Mouse (Mus musculus) gastrocnemius, postnatal 4 days (tissue): ENCODE results near the gene Kif11. TPM values are rescaled to one million over a fixed set of nuclear protein-coding genes. Genes with fewer than 3 reads are reported as not detected.

Experiments used
- DNase-seq, 2 experiments: peaks; one replicate each; pipeline ENCODE4 v3.0.0; 2021 to 2022; ENCODE audit warnings: low spot score in 2 of 2, mixed read lengths in 2 of 2
- total RNA-seq, 2 experiments: library from RNA; stranded (reverse); gene quantifications; 2 replicates each; pipeline ENCODE4 v1.2.3; 2021

The Kif11 gene
- total RNA-seq, 2 experiments from 2014 or later: 17.9 to 19.5 TPM

GRCm38 (mm10) chr19:37376841-37377240 lies 638 bp downstream of the Kif11 start:
- no peak for DNase-seq

- no peak for DNase-seq
Observed at GRCm38 (mm10) chr19:37377404-37377990, 1.3 kb downstream of the Kif11 start.

- no peak for DNase-seq
Observed at GRCm38 (mm10) chr19:37378816-37379215, 2.6 kb downstream of the Kif11 start.

GRCm38 (mm10) chr19:37386126-37386525 lies 9.9 kb downstream of the Kif11 start:
- DNase-seq: no peak

- no peak for DNase-seq
Observed at GRCm38 (mm10) chr19:37391869-37392268, 15.7 kb downstream of the Kif11 start.

- DNase-seq: no peak
Observed at GRCm38 (mm10) chr19:37396279-37396678, 20.1 kb downstream of the Kif11 start.

- DNase-seq: no peak
Observed at GRCm38 (mm10) chr19:37400936-37401335, 24.7 kb downstream of the Kif11 start.

GRCm38 (mm10) chr19:37418294-37418693 lies 42.1 kb downstream of the Kif11 start:
- DNase-seq: no peak

- DNase-seq: peak in 1 of 2 experiments; percentile 29
Observed at GRCm38 (mm10) chr19:37419613-37420012, 43.4 kb downstream of the Kif11 start.

GRCm38 (mm10) chr19:37428589-37428988 lies 52.4 kb downstream of the Kif11 start:
- no peak for DNase-seq

- no peak for DNase-seq
Observed at GRCm38 (mm10) chr19:37431139-37431756, 55.0 kb downstream of the Kif11 start.

- no peak for DNase-seq
Observed at GRCm38 (mm10) chr19:37432868-37433570, 56.8 kb downstream of the Kif11 start.

- no peak for DNase-seq
Observed at GRCm38 (mm10) chr19:37433895-37434262, 57.7 kb downstream of the Kif11 start.

GRCm38 (mm10) chr19:37434263-37434951 lies 58.2 kb downstream of the Kif11 start, which contains the start of gene Hhex:
Gene Hhex (plus strand): TSS chr19:37434810.
- peak; percentile 72 to 80 for DNase-seq

- peak in 1 of 2 experiments; percentile 51 for DNase-seq
Observed at GRCm38 (mm10) chr19:37435041-37435852, 59.0 kb downstream of the Kif11 start.

GRCm38 (mm10) chr19:37435853-37436174 lies 59.6 kb downstream of the Kif11 start:
- no peak for DNase-seq

- peak in 1 of 2 experiments; percentile 24 for DNase-seq
Observed at GRCm38 (mm10) chr19:37436514-37437288, 60.5 kb downstream of the Kif11 start.

GRCm38 (mm10) chr19:37437289-37437606 lies 61.0 kb downstream of the Kif11 start:
- DNase-seq: no peak

- no peak for DNase-seq
Observed at GRCm38 (mm10) chr19:37440181-37440580, 64.0 kb downstream of the Kif11 start.

- DNase-seq: no peak
Observed at GRCm38 (mm10) chr19:37440708-37441475, 64.7 kb downstream of the Kif11 start.
